Mouse (Mus musculus): Measurements from ENCODE around the gene Tank.

The Tank gene

DNA sequence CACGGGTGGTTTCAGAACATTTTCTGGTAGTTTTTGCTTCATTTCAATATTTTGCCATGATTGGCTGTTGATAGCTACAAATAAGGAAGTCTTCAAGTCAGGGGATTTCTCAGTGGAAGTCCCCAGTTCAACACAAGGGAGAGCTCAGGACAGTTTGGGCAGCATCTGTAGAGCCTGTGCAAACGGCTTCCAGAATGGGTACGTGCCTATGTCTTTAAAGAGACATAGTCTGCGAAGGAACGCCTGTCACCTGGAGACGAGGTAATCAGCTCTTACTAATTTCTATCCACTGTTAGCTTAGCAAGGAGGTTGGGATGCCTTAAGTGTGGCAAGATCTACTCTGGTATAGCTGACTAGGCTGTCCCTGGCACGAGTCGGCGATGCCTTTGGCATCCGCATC is at the start of gene Tank:
Gene Tank (plus strand): TSS at position 153 of the 400 bp plus-strand sequence.
- no peak for DNase-seq (ENCODE audit: low read depth, low spot score)

DNA sequence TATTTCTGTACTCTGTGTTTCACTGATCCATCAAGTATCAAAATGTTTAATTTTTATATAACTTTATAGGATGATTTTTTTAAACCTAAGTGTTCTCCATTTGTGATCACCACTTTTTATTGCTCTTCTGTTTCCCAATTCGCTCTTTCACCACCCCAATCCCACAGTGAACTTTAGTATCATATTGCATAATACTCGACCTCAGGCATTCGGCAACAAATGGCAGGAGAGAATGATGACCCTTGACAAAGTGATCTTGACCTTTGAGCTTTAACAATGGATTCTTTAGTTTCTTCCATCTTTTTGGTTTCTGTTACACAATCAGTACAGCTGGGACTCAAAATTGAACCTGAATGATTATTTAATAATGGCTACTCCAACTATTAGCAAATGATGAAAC is 46.1 kb upstream of the Tank start:
- no peak for DNase-seq (ENCODE audit: low read depth, low spot score)

DNA sequence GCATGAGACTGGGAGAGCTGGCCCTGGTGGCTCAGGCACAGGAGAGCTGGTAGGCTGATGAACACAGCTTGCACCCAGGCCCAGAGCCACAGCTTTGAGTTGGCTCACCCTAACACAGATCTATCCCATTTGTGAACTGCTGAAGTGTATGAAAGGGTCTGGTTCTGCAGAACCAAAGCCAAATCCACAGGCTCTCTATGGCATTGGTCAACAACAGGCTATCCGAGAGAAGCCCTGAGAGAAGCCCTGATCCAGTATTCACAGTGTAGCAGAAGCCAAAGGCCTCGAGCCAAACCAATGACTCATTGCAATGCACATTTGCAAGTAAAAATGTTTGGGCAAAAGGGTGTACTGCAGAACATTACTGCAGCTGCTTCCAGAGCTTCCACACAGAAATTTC is 45.3 kb upstream of the Tank start:
- DNase-seq (ENCODE audit: low read depth, low spot score) = no peak

- DNase-seq (ENCODE audit: low read depth, low spot score) = no peak
Measured at GRCm38 (mm10) chr2:61536901-61537300, 41.5 kb upstream of the Tank start.

GRCm38 (mm10) chr2:61539378-61539777 is 39.0 kb upstream of the Tank start:
- no peak for DNase-seq (ENCODE audit: low read depth, low spot score)

GRCm38 (mm10) chr2:61542426-61542825 is 36.0 kb upstream of the Tank start:
- no peak for DNase-seq (ENCODE audit: low read depth, low spot score)

GRCm38 (mm10) chr2:61545666-61546065 is 32.7 kb upstream of the Tank start:
- no peak for DNase-seq (ENCODE audit: low read depth, low spot score)

GRCm38 (mm10) chr2:61548021-61548420 is 30.4 kb upstream of the Tank start:
- DNase-seq (ENCODE audit: low read depth, low spot score) = no peak

DNA sequence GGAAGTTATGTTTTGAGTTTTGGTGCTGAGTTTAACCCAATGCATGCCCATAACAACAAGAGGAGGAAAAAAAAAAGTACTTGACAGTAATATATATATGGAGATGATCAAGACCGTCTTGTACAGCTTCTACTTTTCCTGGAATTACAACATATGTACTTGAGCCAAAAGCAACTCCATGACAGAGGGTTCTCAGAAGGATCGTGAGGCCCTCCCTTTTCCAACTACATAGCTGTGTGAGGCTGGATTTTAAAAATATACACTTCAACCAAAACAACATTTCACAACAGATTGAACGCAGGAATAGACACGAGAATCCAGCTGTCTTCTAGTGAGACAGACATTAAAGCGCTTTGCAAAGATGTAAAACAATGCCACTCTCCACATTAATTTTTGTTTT is 26.7 kb upstream of the Tank start:
- DNase-seq (ENCODE audit: low read depth, low spot score) = no peak

GRCm38 (mm10) chr2:61555367-61555766 is 23.0 kb upstream of the Tank start:
- no peak for DNase-seq (ENCODE audit: low read depth, low spot score)

GRCm38 (mm10) chr2:61555825-61556224 is 22.6 kb upstream of the Tank start:
- no peak for DNase-seq (ENCODE audit: low read depth, low spot score)

DNA sequence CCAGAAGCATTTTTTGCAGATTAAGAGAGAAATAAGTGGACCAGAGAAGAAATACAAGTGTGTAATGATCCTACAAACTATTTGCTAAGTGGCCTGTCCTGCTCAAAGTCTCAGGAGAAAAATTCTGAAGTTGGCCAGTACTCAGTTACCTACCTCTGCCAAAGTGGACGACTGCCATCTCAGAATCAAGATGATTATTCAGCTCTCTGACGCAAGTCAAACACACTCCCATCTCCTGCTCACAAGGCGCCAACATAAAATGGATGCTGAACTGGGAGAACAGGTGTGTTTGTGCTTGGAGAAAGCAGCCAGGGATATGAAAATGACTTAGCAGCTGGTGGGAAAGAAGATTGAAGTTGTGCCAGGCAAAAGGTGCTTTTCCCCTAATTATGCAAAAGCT is 21.7 kb upstream of the Tank start:
- DNase-seq (ENCODE audit: low read depth, low spot score) = no peak

DNA sequence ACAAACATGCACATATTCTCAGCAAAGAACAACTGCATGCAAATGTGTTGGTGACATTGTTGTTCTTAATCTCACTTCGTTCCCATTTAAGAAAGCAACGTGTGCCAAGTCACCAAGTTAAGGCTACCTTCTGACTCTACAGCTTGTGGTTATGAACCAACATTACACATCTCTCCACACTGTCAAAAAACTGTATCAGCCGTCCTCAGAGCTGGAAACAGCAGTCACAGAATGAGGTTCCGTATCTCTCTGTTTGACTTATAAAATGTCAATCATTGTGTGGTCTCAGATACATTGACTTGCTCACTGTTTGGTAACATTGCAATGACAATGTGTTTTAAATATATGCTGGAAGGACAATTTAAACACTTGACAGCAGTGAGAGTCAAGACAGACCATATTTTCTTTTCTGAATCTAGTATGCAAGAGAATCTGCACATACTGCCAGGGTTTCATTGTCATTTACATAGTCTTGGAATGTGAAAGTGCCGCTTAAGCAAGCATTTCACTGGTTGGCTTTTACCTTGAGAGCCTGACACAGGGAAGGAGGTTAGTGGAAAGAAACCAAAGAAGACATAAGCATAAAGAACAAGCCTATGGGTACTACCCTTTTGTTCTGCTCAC is 20.4 kb upstream of the Tank start:
- no peak for DNase-seq (ENCODE audit: low read depth, low spot score)

GRCm38 (mm10) chr2:61561058-61561457 is 17.3 kb upstream of the Tank start:
- no peak for DNase-seq (ENCODE audit: low read depth, low spot score)

GRCm38 (mm10) chr2:61563202-61563601 is 15.2 kb upstream of the Tank start:
- DNase-seq (ENCODE audit: low read depth, low spot score) = no peak

DNA sequence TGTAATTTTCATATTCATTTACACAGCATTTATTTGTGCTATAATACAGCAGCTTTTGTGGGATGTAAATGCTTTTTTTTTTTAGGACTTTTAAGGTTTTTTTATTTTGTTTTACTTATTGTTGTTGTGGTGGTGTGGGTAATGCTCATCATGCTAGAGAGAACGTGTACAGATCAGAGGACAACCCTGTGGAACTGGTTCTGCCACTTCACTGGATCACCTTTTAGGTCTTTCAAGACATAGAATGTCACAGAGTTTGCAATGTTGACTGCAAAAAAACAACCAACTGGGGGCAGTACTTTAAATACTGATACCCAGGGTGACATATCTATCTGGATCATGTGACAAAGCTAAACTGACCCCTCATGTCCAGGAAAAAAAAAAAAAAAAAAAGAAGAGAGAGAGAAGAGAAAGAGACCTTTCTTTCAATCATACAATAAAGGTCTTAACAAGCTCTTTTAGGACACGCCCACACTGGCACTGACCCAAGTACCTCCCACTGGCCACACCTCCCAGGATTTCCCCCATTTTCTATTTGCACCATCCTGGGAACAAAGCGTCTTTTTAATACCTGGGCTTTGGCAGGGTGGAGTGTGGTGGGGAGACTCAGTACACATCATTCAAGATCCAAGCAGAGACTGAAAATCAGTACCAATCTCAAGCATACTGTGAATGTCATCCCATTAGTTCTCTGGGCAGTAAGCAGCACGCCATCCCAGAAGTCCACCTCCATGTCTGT is 11.2 kb upstream of the Tank start:
- DNase-seq (ENCODE audit: low read depth, low spot score) = no peak

- DNase-seq (ENCODE audit: low read depth, low spot score) = no peak
Measured at GRCm38 (mm10) chr2:61569181-61569580, 9.2 kb upstream of the Tank start.

DNA sequence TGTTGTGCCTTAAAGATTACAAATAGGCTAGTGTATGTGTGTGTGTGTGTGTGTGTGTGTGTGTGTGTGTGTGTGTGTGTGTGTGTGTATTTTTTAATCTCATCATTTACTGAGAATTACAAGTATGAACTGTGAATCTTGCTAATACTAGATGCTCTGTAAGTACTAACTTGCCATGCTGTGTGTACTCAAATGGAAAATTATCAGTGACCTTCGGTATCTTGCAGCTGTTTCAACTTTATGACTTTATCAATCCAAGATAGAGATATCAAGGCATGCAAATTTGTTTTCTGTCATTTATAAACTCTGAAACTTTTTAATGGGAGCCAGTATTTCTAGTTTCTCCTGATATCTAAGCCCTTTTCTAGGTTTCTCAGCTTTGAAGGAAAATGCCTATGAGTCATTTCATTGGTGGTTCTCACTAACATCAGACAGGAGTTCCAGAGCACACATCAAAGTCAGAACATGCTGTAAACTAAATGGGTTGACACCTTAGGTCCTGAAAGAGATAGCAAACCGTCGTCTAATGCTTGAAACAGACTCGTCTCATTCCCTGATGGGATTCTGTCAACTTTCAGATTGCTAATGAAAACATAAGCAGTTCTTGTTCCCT is 6.9 kb upstream of the Tank start:
- no peak for DNase-seq (ENCODE audit: low read depth, low spot score)

- no peak for DNase-seq (ENCODE audit: low read depth, low spot score)
Measured at GRCm38 (mm10) chr2:61576497-61576896, 1.9 kb upstream of the Tank start.

- DNase-seq (ENCODE audit: low read depth, low spot score) = no peak
Measured at GRCm38 (mm10) chr2:61576928-61577695, 1.3 kb upstream of the Tank start.

GRCm38 (mm10) chr2:61577696-61578062 is 706 bp upstream of the Tank start:
- no peak for DNase-seq (ENCODE audit: low read depth, low spot score)

GRCm38 (mm10) chr2:61579501-61579990 is 1.2 kb downstream of the Tank start:
- DNase-seq (ENCODE audit: low read depth, low spot score) = no peak

Data from retina, adult 2 months (tissue).